Mouse (Mus musculus): ENCODE data around the gene Ywhag. TPM values are rescaled to one million over a fixed set of nuclear protein-coding genes. Genes with fewer than 3 reads are reported as not detected.

Ywhag gene
- polyA plus RNA-seq (2012; ENCODE audit: low replicate concordance) = 66.6 and 168 TPM in 2 replicates

DNA sequence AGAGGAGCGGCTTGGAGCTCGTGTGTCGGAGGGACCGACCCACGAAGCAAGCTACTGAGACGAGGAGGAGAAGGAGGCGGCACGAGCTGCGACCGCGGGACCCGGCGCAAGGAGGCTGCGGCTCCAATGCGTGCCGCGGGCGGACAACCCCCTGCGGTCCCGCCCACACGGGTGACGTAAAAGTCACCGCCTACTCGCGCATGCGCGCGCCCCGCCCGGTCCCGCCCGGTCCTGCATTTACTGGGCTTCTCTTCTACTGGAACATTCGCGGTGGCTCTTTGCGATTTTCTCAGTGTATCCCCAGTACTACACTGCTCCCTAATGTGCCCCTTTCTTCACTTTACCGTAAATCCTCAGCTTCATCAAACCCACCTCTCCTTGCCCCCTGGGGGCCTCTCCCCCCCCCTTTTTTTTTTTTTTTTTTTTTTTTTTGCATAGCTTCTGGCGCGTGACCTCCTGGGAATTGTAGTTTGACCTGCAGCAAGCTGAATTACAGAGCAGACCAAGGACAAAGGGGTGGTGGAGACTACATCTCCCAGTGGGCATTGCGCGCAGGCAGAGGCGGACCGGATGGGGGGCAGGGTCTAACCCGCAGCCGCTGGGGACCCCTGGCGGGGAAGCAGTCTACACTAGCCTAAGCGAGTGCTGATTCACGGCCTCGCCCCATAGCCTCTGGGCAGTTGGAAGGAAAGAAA lies at the start of gene Ywhag:
Gene Ywhag (minus strand): TSS at position 136 of the 695 bp plus-strand sequence.

DNA sequence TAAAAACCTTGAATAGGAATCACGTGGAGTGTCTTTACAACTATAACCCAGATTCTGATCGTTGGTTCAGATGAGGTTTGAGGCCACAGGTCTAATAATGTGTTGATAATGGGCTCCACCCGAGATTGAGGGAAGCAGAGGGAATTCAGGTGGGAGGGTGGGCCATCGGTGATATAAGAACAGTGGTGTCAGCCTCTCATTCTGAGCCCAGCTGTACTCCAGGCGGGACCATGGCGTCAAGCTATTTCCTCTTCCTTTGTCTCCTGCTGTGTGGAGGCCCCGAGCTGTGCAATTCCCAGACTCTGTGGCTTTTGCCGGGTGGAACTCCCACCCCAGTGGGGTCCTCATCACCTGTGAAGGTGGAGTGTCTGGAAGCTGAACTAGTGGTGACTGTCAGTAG lies 45.5 kb upstream of the Ywhag start, which contains the start of gene Zp3:
Gene Zp3 (plus strand): TSS at position 196 of the 400 bp plus-strand sequence.

DNA sequence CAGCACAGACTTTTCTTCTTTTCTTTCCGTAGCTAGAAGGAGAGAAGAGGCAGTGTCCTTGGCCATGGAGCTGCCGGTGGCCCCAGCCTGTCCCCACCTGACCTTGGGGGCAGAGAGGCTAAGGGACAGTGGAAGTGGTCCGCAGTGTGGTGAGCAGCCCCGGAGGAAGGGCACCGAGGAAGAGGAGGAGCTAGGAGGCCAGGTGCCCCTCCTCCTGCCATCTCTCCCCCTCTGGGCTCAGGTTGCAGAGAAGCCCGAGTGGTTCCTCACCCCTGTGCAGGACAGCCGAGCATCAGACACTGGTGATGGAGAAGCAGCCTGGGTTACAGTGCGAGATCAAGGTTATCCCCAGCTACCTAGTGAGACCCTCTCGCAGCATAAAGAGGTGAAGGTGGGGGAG lies 39.9 kb upstream of the Ywhag start, which contains the start of gene Ssc4d:
Gene Ssc4d (minus strand): TSS at position 167 of the 400 bp plus-strand sequence.

DNA sequence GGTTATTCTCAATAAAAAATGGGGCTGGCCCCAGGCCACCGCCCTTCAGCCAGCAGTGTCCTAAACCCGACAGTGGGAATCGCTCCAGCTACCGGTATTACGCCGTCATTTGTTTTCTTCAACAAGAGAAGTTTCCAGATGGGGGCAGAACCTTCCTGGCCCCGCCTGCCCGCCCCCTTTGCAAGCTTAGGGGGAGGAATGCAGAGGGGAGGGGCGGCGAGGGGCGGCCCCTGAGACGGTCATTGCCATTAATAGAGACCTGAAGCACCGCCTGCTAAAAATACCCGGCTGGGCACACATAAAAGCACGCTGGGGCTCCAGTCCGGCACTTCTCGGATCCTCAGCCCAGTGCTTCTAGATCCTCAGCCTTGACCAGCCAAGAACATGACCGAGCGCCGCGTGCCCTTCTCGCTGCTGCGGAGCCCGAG lies 46.7 kb downstream of the Ywhag start, which contains the start of gene Hspb1:
Gene Hspb1 (plus strand): TSS at position 245 of the 428 bp plus-strand sequence.

Other genes starting within 250 kb of the Ywhag start
- gene Tmem120a, start 190.2 kb downstream of the Ywhag start, polyA plus RNA-seq (2012; ENCODE audit: low replicate concordance) = 12.3 and 15.8 TPM in 2 replicates
- gene Styxl1, start 156.2 kb downstream of the Ywhag start, polyA plus RNA-seq (2012; ENCODE audit: low replicate concordance) = not detected in 2 replicates
- 199 and 638 TPM in 2 replicates for gene Mdh2, start 156.1 kb downstream of the Ywhag start, polyA plus RNA-seq (2012; ENCODE audit: low replicate concordance)
- gene Srrm3, start 127.7 kb downstream of the Ywhag start, polyA plus RNA-seq (2012; ENCODE audit: low replicate concordance) = not detected in 2 replicates
- gene Hspb1, start 46.7 kb downstream of the Ywhag start, polyA plus RNA-seq (2012; ENCODE audit: low replicate concordance) = 0.27 and 0.68 TPM in 2 replicates
- 0.08 and 0.55 TPM in 2 replicates for gene Ssc4d, start 39.9 kb upstream of the Ywhag start, polyA plus RNA-seq (2012; ENCODE audit: low replicate concordance)
- gene Zp3, start 45.5 kb upstream of the Ywhag start, polyA plus RNA-seq (2012; ENCODE audit: low replicate concordance) = not detected in 2 replicates
- 22.8 and 36.0 TPM in 2 replicates for gene Dtx2, start 60.2 kb upstream of the Ywhag start, polyA plus RNA-seq (2012; ENCODE audit: low replicate concordance)
- 0.14 and 0.20 TPM in 2 replicates for gene Upk3b, start 103.9 kb upstream of the Ywhag start, polyA plus RNA-seq (2012; ENCODE audit: low replicate concordance)
- not detected in 2 replicates for gene Upk3bl, start 119.9 kb upstream of the Ywhag start, polyA plus RNA-seq (2012; ENCODE audit: low replicate concordance)
- 8.1 and 9.3 TPM in 2 replicates for gene Rasa4, start 149.3 kb upstream of the Ywhag start, polyA plus RNA-seq (2012; ENCODE audit: low replicate concordance)
- 16.3 and 42.3 TPM in 2 replicates for gene Polr2j, start 182.0 kb upstream of the Ywhag start, polyA plus RNA-seq (2012; ENCODE audit: low replicate concordance)
- 98.4 and 153 TPM in 2 replicates for gene Lrwd1, start 201.5 kb upstream of the Ywhag start, polyA plus RNA-seq (2012; ENCODE audit: low replicate concordance)
- gene Alkbh4, start 201.5 kb upstream of the Ywhag start, polyA plus RNA-seq (2012; ENCODE audit: low replicate concordance) = 36.7 and 46.7 TPM in 2 replicates
- gene Orai2, start 236.1 kb upstream of the Ywhag start, polyA plus RNA-seq (2012; ENCODE audit: low replicate concordance) = 16.6 and 22.8 TPM in 2 replicates